Mouse (Mus musculus) urinary bladder, adult 2 months (tissue): ENCODE data around the gene Kcnk12. TPM values are rescaled to one million over a fixed set of nuclear protein-coding genes. Genes with fewer than 3 reads are reported as not detected.

ENCODE experiments used
- DNase-seq: peaks from one replicate; pipeline ENCODE4 v3.0.0; 2022; ENCODE audit warnings: low spot score
- polyA plus RNA-seq: library from polyadenylated mRNA; depleted of rRNA; stranded (reverse); fragments of >200 nt; gene quantifications from 2 replicates; pipeline ENCODE4 v1.2.3, GENCODE M21; 2012; rRNA removed

Gene Kcnk12
- polyA plus RNA-seq, 1 experiment, result not detected

DNA sequence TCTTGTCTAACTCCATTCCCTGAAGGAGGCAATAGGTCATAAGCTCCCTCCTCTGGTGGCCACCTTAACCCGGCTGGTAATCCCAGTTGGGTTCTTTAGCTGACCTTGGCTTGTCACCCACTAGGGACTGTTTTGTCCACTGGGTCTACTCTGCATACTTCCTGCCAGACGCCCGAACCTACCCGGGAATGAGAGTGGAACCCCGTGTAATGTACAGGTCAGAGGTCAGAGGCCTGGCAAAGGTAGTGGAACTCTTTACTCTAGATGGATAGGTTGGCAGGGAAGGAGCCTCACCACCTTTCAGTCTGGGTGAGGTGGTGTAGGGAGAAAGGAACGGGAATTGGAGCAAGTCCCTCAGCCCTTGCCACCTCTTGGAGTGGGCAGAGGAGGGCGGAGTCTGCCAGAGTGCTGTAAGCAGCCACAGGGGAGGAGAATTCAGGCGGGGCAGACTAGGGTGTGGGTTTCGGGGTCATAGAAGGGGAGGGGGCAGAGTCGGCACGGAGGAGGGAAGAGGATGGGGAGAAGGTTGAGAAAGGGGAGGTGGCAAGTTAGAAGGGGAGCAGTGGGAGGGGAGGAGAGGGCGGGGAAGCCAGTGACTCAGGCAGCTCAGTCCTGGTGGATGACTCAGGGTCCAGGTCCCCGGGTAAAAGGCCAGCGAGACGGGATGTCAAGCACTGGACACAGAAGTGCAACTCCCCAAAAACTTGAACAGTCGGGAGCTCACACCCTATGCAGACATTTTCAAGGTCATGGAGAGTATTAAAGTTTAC, 98.6 kb downstream of the Kcnk12 start:
- DNase-seq, result no peak

DNA sequence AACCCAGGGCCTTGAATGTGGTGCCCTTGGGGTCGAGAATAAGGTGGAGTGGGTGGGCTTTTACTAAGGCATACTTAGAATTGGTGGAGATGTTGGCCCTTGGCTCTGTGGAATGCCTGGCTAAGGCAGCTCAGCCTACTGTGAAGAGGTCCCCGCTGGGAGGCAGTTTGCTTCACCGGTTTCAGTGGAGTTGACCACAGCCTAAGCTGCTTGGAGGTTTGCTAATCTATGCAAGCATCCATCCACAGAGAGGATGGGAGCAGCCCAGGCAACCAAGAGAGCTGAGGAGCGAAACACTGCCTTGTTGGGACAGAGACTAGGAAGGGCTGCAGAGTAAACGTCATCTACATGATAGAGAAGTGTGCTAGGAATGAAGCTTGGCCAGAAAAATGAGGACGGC, 101.0 kb downstream of the Kcnk12 start:
- DNase-seq, result no peak

DNA sequence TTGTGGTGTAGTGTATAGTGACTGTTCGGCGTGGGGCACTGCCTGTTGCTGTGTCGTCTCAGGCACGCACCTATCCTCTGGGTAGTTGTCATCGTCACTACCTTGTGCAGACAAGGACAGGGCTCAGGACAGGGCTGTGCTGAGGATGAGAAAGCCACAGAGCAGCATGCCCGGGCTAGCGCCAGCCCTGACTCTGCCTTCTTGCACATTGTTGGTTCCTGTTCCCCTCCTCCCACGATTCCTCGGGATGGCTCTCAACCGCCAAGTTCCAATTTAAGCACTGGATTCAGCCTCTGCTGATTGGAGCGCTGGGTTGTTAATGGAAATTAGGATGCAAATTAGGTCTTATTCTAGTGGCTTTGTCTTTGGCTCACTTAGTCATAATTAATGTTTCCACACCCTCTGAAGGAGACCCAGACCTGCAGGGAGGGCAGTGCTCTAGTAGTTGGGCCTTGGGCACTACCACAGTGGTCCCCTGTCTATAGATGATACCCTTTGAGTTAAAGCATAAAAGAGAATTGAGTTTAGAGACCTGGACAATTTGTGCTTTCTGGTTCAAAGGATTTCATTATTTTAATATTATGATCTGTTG, 101.8 kb downstream of the Kcnk12 start:
- no peak for DNase-seq

Other genes with a start within 250 kb of the Kcnk12 start
- 54.9 and 57.1 TPM in 2 replicates for gene Epcam, start 162.0 kb downstream of the Kcnk12 start, polyA plus RNA-seq
- gene Msh2, start 125.7 kb downstream of the Kcnk12 start, polyA plus RNA-seq, result 19.0 and 19.4 TPM in 2 replicates
- not detected in 2 replicates for gene Rpl36-ps4, start 123.0 kb upstream of the Kcnk12 start, polyA plus RNA-seq
- gene Msh6, start 177.1 kb upstream of the Kcnk12 start, polyA plus RNA-seq, result 7.1 and 9.6 TPM in 2 replicates